Mouse (Mus musculus): ENCODE results near the gene Rtn4ip1.

DNA sequence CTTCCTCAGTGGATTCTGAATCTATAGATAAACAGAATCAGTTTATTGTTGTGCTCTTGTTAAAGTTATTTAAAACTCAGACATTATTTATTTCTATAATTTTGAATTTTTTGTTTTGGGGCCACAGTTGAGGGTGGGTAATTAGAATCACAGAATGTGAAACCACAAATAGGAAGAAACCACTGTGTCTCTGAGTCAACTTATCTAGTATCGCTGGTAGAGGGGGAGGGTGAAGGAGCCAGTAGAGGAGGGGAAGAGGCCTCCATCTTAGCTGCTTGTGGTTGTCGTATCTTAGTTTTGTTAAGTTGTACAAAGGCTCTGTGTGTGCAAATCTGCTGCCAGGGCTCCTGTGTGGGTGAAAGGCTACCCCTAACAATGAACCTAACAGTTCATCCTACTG lies 15.1 kb downstream of the Rtn4ip1 start:
- TF ChIP-seq CTCF (IDR thresholded peaks at IDR 0.05; ENCODE audit: extremely low read depth, insufficient read depth, insufficient read length, insufficient replicate concordance) (no peak), POLR2A (IDR thresholded peaks at IDR 0.05; ENCODE audit: low read depth, low read length) (no peak)
